Mouse (Mus musculus) forebrain, embryonic 16.5 days (tissue): ENCODE measurements at regions not wholly inside any gene's neighbourhood (a gene's known extent, or its start where the extent isn't known, plus 50 kb on each side); places are given as distances from the start of the nearest gene placed in this dataset.

ENCODE experiments used
- ATAC-seq: fragments of 200-750 bp; cut with Nextera tagmentation; 2 replicates; pipeline ENCODE4 v1.8.0; 2017; ENCODE audit warnings: mild to moderate bottlenecking, moderate library complexity
- H3K27ac ChIP-seq: fragments of 300-500 bp; sonication (generic); 2 replicates; pipeline ENCODE4 v1.5.1; 2014; ENCODE audit warnings: low read length, control low read depth
- H3K27me3 ChIP-seq: fragments of 300-500 bp; sonication (generic); replicated peaks from 2 replicates; pipeline ENCODE4 v1.6.1; 2014; ENCODE audit warnings: low read length; ENCODE audit not compliant: control insufficient read depth, insufficient read depth
- H3K36me3 ChIP-seq: fragments of 300-500 bp; sonication (generic); 2 replicates; pipeline ENCODE4 v1.6.1; 2014; ENCODE audit not compliant: control insufficient read depth, insufficient read depth
- H3K4me1 ChIP-seq: fragments of 300-500 bp; sonication (generic); replicated peaks from 2 replicates; pipeline ENCODE4 v1.6.1; 2014; ENCODE audit warnings: low read length; ENCODE audit not compliant: control insufficient read depth, insufficient read depth
- H3K4me2 ChIP-seq: fragments of 300-500 bp; sonication (generic); 2 replicates; pipeline ENCODE4 v1.6.1; 2014; ENCODE audit warnings: mild to moderate bottlenecking, low read length, control low read depth
- H3K4me3 ChIP-seq: fragments of 300-500 bp; sonication (generic); replicated peaks from 2 replicates; pipeline ENCODE4 v1.5.1; 2014; ENCODE audit warnings: mild to moderate bottlenecking, low read length, control low read depth
- H3K9ac ChIP-seq: fragments of 300-500 bp; sonication (generic); replicated peaks from 2 replicates; pipeline ENCODE4 v1.6.1; 2014; ENCODE audit warnings: low read depth, low read length, control low read depth
- H3K9me3 ChIP-seq: fragments of 300-500 bp; sonication (generic); 2 replicates; pipeline ENCODE4 v1.6.1; 2016; ENCODE audit warnings: low read length; ENCODE audit not compliant: control insufficient read depth
- WGBS: fragments of 180-500 bp; shearing (Covaris S2); extraction: QIAGEN DNeasy Blood & Tissue Kit; methylation state at CpG from one replicate; pipeline ENCODE4 v1.1.7; 2014; 5-methylcytosine and 5-hydroxymethylcytosine counted together

GRCm38 (mm10) chr17:85932360-85933132 is 212.4 kb downstream of the Srbd1 start:
- Histone ChIP-seq H3K27ac (no peak overlapping the region), H3K4me1 (no peaks in the 10 kb centered on the region), H3K9ac (no peak overlapping the region), H3K27me3 (no peaks in the 10 kb centered on the region), H3K9me3 (no peaks in the 10 kb centered on the region), H3K36me3 (no peaks in the 10 kb centered on the region), H3K4me3 (no peak overlapping the region), H3K4me2 (no peak overlapping the region)
- WGBS: 72% methylated on average over 30 of the region's 30 CpGs
- ATAC-seq: no peak

- Histone ChIP-seq H3K4me1 (no peaks in the 10 kb centered on the region), H3K9me3 (no peaks in the 10 kb centered on the region), H3K27ac (no peak overlapping the region), H3K4me3 (no peak overlapping the region), H3K4me2 (no peak overlapping the region), H3K36me3 (no peaks in the 10 kb centered on the region), H3K9ac (no peak overlapping the region), H3K27me3 (no peaks in the 10 kb centered on the region)
- WGBS: 86% methylated on average over 10 of the region's 10 CpGs
- no peak for ATAC-seq
These were observed 213.0 kb downstream of the Srbd1 start for GRCm38 (mm10) chr17:85931955-85932354.

GRCm38 (mm10) chr17:85930789-85931188 is 214.2 kb downstream of the Srbd1 start:
- H3K27me3 ChIP-seq: no peaks in the 10 kb centered on the region
- H3K4me2 ChIP-seq: no peak overlapping the region
- no peak overlapping the region for H3K4me3 ChIP-seq
- H3K9ac ChIP-seq: no peak overlapping the region
- no peaks in the 10 kb centered on the region for H3K9me3 ChIP-seq
- ATAC-seq: no peak
- no peak overlapping the region for H3K27ac ChIP-seq
- WGBS: 78% methylated on average over 5 of the region's 5 CpGs
- no peaks in the 10 kb centered on the region for H3K4me1 ChIP-seq
- H3K36me3 ChIP-seq: no peaks in the 10 kb centered on the region

- Histone ChIP-seq H3K27ac (no peak overlapping the region), H3K4me2 (no peak overlapping the region), H3K36me3 (no peaks in the 10 kb centered on the region), H3K27me3 (no peaks in the 10 kb centered on the region), H3K4me1 (no peaks in the 10 kb centered on the region), H3K4me3 (no peak overlapping the region), H3K9ac (no peak overlapping the region), H3K9me3 (no peaks in the 10 kb centered on the region)
- no peak for ATAC-seq
- 95% methylated on average over 3 of the region's 3 CpGs for WGBS
These were observed 214.6 kb downstream of the Srbd1 start for GRCm38 (mm10) chr17:85930331-85930730.

- Histone ChIP-seq H3K27me3 (no peaks in the 10 kb centered on the region), H3K4me3 (no peak overlapping the region), H3K4me2 (no peak overlapping the region), H3K36me3 (no peaks in the 10 kb centered on the region), H3K9ac (no peak overlapping the region), H3K9me3 (no peaks in the 10 kb centered on the region), H3K27ac (no peak overlapping the region), H3K4me1 (no peaks in the 10 kb centered on the region)
- ATAC-seq: no peak
- WGBS: 93% methylated on average over 12 of the region's 12 CpGs
These were observed 215.2 kb downstream of the Srbd1 start for GRCm38 (mm10) chr17:85929699-85930286.

- H3K27ac ChIP-seq: no peak overlapping the region
- no peaks in the 10 kb centered on the region for H3K9me3 ChIP-seq
- H3K4me1 ChIP-seq: no peaks in the 10 kb centered on the region
- H3K4me2 ChIP-seq: no peak overlapping the region
- WGBS: 72% methylated on average over 2 of the region's 2 CpGs
- no peak overlapping the region for H3K4me3 ChIP-seq
- no peak overlapping the region for H3K9ac ChIP-seq
- no peak for ATAC-seq
- H3K27me3 ChIP-seq: no peaks in the 10 kb centered on the region
- no peaks in the 10 kb centered on the region for H3K36me3 ChIP-seq
These were observed 216.4 kb downstream of the Srbd1 start for GRCm38 (mm10) chr17:85928543-85928942.

GRCm38 (mm10) chr17:85927261-85927660 is 217.7 kb downstream of the Srbd1 start:
- Histone ChIP-seq H3K27me3 (no peaks in the 10 kb centered on the region), H3K9ac (no peak overlapping the region), H3K4me2 (no peak overlapping the region), H3K9me3 (no peaks in the 10 kb centered on the region), H3K27ac (no peak overlapping the region), H3K4me3 (no peak overlapping the region), H3K4me1 (no peaks in the 10 kb centered on the region), H3K36me3 (no peaks in the 10 kb centered on the region)
- WGBS: 63% methylated on average over 9 of the region's 9 CpGs
- no peak for ATAC-seq

GRCm38 (mm10) chr17:85926044-85926443 is 218.9 kb downstream of the Srbd1 start:
- H3K9me3 ChIP-seq: no peaks in the 10 kb centered on the region
- no peak overlapping the region for H3K4me3 ChIP-seq
- no peaks in the 10 kb centered on the region for H3K27me3 ChIP-seq
- no peaks in the 10 kb centered on the region for H3K36me3 ChIP-seq
- WGBS: 91% methylated on average over 4 of the region's 4 CpGs
- H3K9ac ChIP-seq: no peak overlapping the region
- no peak for ATAC-seq
- H3K4me2 ChIP-seq: no peak overlapping the region
- peaks cover 5% of the 10 kb centered on the region for H3K4me1 ChIP-seq
- no peak overlapping the region for H3K27ac ChIP-seq

GRCm38 (mm10) chr17:85921219-85921673 is 223.7 kb downstream of the Srbd1 start:
- WGBS: 55% methylated on average over 8 of the region's 8 CpGs
- Histone ChIP-seq H3K9me3 (no peaks in the 10 kb centered on the region), H3K36me3 (no peaks in the 10 kb centered on the region), H3K27me3 (no peaks in the 10 kb centered on the region), H3K4me2 (no peak overlapping the region), H3K27ac (no peak overlapping the region), H3K4me3 (no peak overlapping the region), H3K9ac (no peak overlapping the region), H3K4me1 (peaks cover 8% of the 10 kb centered on the region)
- no peak for ATAC-seq
